ENCODE assay signal across 12 mouse cellular contexts in genomic region chr7:130812407-130812806, GRCm38 (mm10). TPM values are rescaled to one million over a fixed set of nuclear protein-coding genes. Genes with fewer than 3 reads are reported as not detected.
DNase-seq lines count a peak whose midpoint lies in the region; ATAC-seq and TF ChIP-seq lines count a peak whose summit lies in the region.
"Had no signal": no experiment of that assay in that cellular context is flagged by ENCODE, and none has a peak within 500 bp of the region (broad histone marks: within the 10 kb centered on the region; RNA-seq: fewer than 3 reads in every experiment).

No protein-coding gene starts in this region.

- no peak overlapping the region for H3K27ac ChIP-seq in lung, embryonic 15.5 days

- H3K4me3 ChIP-seq in lung, embryonic 15.5 days: no peak overlapping the region
- H3K4me3 ChIP-seq in lung, adult 2 months (replicated peaks; ENCODE audit: extremely low read depth, low read depth, low read length): no peak overlapping the region

- DNase-seq in lung, adult 2 months: no peak
- DNase-seq in WW6 (ENCODE audit: low read depth, low spot score): peak; percentile 34
- peak; percentile 62 for DNase-seq in yolk sac, embryonic 10.5 days (ENCODE audit: low spot score)
- no peak for DNase-seq in ovary, postnatal 36 days (ENCODE audit: low spot score)
- DNase-seq: cerebellum, postnatal 14 days; kidney, adult 18-20 months; left cerebral cortex, postnatal 4 days; thymus, postnatal 4 days had no signal

- no peak overlapping the region for H3K9ac ChIP-seq in lung, embryonic 15.5 days

- no peak for TF ChIP-seq CTCF in lung, adult 2 months (IDR thresholded peaks at IDR 0.05; ENCODE audit: insufficient read depth, low read length)

- H3K4me1 ChIP-seq in lung, embryonic 15.5 days: peaks cover 14% of the 10 kb centered on the region
- H3K4me1 ChIP-seq in lung, adult 2 months (ENCODE audit: control insufficient read depth, insufficient read depth, low read length): peaks cover 7% of the 10 kb centered on the region

- WGBS in lung, embryonic 15.5 days: 44% methylated on average over 16 of the region's 16 CpGs
- WGBS in lung, adult 2 months: 49% methylated on average over 16 of the region's 16 CpGs

- no peaks in the 10 kb centered on the region for H3K36me3 ChIP-seq in lung, embryonic 15.5 days

- TF ChIP-seq POLR2A in lung, adult 2 months (IDR thresholded peaks at IDR 0.05; ENCODE audit: borderline replicate concordance, extremely low read depth, low read depth, low read length): no peak

- no peak for ATAC-seq in lung, embryonic 15.5 days (ENCODE audit: borderline replicate concordance, extremely low read depth, low FRiP score, low TSS enrichment)
- peak; percentile 66 for ATAC-seq in inflammation-experienced regulatory T-cells, adult 6 months
- ATAC-seq in cerebellum, adult (ENCODE audit: insufficient number of reproducible peaks, low FRiP score, low TSS enrichment): no peak
- ATAC-seq: midbrain, embryonic 16.5 days had no signal

- no peaks in the 10 kb centered on the region for H3K9me3 ChIP-seq in lung, embryonic 15.5 days

- peak overlapping the region; percentile 21; the same call in 1 of the 2 replicates for H3K4me2 ChIP-seq in lung, embryonic 15.5 days

- H3K27me3 ChIP-seq in lung, embryonic 15.5 days: no peaks in the 10 kb centered on the region

RNA-seq across cellular contexts. Expression of gene Btbd16, which starts 38.5 kb away (rescaled TPM):
- polyA plus RNA-seq in lung, embryonic 15.5 days (2015; fragmentation: Nextera tagmentation; extraction: Ambion mirVana): not detected in 2 replicates
- not detected in 2 replicates for polyA plus RNA-seq in lung, adult 2 months (2012; rRNA removed)
- polyA plus RNA-seq in inflammation-experienced regulatory T-cells, adult 6 months (2017; shearing (Covaris generic)): 1 to 10 TPM; 2.1 to 7.9 (median 7.2) TPM
- polyA plus RNA-seq: midbrain, embryonic 16.5 days had no signal

RNA-seq across cellular contexts. Expression of gene Plekha1, which starts 53.1 kb away (rescaled TPM):
- polyA plus RNA-seq in lung, embryonic 15.5 days (2015; fragmentation: Nextera tagmentation; extraction: Ambion mirVana): 59.7 and 61.4 TPM in 2 replicates
- polyA plus RNA-seq in lung, adult 2 months (2012; rRNA removed): 66.8 and 99.2 TPM in 2 replicates
- polyA plus RNA-seq in inflammation-experienced regulatory T-cells, adult 6 months (2017; shearing (Covaris generic)): 10 to 100 TPM; 13.8 to 36.3 (median 27.6) TPM

Comparison
In these comparisons a context has a peak if more than half of its experiments do, and no peak if none do; other contexts are left out.
1. DNase-seq: peak in WW6 (single experiment) and yolk sac, embryonic 10.5 days (single experiment); none in lung, adult 2 months (single experiment) and ovary, postnatal 36 days (single experiment).